Mouse (Mus musculus): ENCODE results near the gene Olfr907. TPM values are rescaled to one million over a fixed set of nuclear protein-coding genes. Genes with fewer than 3 reads are reported as not detected.

Olfr907 gene
- not detected for polyA plus RNA-seq (2014; fragmentation: Illumina TruSeq; extraction: RNeasy Lipid Tissue Mini Kit (QIAGEN cat#74804); ENCODE audit: low read depth, low replicate concordance)

DNA sequence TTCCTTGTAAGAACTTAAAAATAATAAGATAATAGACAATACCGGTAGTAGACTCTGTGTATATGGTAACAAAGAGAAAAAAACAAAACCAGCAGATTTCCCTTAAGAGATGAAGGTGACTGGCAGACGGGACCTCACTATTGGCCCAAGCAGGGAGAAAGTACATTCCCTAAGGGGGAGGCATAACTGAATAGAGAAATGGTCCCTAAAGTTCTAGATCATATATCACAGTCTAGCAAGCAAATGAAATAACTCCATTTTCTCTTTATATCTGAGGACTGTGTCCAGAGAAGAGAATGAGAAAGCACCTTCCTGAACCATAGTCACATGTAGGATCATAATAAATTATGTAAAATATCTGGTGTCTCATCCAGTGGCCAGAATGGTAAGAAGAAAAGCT lies at the start of gene Olfr907:
Olfr907 (plus strand) TSS at position 301 of the 400 bp plus-strand sequence.

DNA sequence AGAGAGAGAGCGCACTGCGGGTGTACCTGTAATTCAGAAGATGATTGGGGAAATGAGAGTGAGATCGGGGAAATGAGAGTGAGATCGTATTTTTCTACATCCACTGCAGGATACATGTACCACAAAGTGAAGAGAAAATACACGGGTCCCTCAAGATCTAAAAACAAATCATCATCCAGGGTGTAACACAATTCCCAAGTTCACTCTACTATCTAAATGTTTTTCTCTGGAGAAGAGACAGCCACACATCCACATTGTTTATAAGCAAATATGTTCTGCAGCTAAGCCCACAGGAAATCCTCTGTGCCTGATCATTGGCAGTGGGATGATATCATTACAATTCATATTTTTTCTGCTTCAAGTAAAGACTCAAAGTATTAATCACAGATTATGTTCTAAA lies 48.2 kb upstream of the Olfr907 start, which contains the start of gene Olfr902:
Olfr902 (plus strand) TSS at position 301 of the 400 bp plus-strand sequence.

DNA sequence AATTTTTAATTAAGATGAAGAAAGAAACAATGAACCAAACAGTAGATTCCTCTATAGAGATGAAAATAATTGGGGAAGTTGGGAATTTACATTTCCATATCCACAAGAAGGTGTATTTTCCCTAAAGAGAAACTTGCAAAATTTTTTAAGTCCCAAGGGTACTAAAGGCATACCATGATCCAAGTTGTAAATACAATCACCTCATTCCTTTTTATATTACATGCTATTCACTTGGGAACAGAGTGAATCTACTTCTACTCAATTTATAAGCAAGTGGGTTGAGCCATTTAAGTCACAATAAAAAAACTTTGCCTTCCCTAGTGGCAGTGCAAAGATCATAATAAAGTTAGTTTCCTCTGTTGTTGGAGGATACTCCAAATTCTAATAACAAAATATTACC lies 32.8 kb upstream of the Olfr907 start, which contains the start of gene Olfr904:
Olfr904 (plus strand) TSS at position 301 of the 400 bp plus-strand sequence.

DNA sequence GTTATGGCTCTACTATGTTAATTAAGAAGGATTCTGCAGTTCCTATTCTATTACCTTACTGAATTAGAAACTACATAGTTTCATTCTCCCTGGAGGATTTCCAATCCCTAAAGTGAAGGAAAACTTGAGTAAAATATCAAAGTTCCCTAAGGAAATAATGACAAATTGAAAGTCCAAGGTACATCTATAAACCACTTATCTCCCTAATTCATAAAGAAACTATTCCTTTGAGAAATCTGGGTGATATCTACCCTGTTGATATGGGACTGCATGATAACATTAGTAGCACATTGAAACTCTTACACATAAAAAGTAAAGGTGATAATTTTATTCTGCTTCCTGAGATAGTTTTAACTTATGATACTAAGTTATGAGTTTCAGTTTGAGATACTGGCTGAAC lies 24.8 kb upstream of the Olfr907 start, which contains the start of gene Olfr905:
Olfr905 (plus strand) TSS at position 301 of the 400 bp plus-strand sequence.

DNA sequence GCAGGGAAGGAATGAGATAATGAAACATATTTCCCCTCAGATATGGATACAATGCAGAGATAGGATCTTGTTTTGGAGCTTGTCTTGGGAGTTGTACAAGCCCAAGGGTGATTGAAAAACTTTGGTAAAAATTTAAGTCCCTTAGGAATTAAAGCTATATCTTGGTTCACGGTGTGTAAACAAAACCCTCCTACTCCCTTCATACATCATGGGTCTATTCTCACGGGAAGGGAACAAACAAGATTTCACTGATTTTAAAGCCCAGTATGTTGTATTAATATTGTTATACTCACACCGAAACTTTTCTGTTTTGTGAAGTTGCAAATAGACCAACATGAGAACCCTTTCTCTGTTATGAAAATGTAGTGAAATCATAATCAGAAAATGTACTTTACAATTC lies 8.8 kb upstream of the Olfr907 start, which contains the start of gene Olfr906:
Olfr906 (plus strand) TSS at position 301 of the 400 bp plus-strand sequence.

DNA sequence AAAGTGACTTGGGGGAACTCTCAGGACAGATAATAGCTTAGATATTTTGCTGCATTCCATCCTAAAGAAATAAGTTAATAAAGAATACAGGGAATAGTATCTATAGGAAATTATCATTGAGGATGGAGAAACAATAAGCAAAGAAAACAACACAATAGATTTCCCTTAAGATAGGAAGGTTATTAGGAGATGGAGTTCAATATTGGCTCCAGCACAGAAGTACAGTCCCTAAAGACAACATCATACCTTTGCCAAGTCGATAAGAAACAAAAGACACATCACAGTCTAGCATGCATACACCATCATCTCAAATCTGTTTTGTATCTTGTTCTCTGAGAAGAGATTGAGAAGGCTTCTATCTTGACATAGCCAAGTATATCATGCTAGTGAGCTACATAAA lies 25.7 kb downstream of the Olfr907 start, which contains the start of gene Olfr911-ps1:
Olfr911-ps1 (plus strand) TSS at position 301 of the 400 bp plus-strand sequence.

DNA sequence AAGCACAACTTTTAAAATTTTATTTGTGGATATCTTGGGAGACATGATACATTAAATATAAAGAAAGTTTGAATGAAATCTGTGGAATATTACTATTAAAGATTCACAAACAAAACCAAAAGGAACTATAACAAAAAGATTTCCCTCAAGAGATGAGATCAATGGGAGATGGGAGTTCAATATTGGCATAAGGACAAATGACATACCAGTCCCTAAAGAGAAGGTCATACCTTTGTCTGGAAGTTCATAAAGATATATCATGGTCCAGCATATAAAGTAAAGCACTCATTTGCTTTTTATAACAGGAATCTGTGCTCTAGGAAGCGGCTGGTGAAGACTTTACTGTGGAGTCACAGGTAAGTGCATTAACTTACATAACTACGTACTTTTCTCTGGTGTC lies 41.9 kb downstream of the Olfr907 start, which contains the start of gene Olfr910:
Olfr910 (plus strand) TSS at position 301 of the 400 bp plus-strand sequence.

Other genes with a start within 250 kb of the Olfr907 start
- gene Olfr143, start 243.0 kb upstream of the Olfr907 start, polyA plus RNA-seq (2014; fragmentation: Illumina TruSeq; extraction: RNeasy Lipid Tissue Mini Kit (QIAGEN cat#74804); ENCODE audit: low read depth, low replicate concordance): not detected
- not detected for gene Olfr895, start 227.9 kb upstream of the Olfr907 start, polyA plus RNA-seq (2014; fragmentation: Illumina TruSeq; extraction: RNeasy Lipid Tissue Mini Kit (QIAGEN cat#74804); ENCODE audit: low read depth, low replicate concordance)
- not detected for gene Olfr896-ps1, start 204.7 kb upstream of the Olfr907 start, polyA plus RNA-seq (2014; fragmentation: Illumina TruSeq; extraction: RNeasy Lipid Tissue Mini Kit (QIAGEN cat#74804); ENCODE audit: low read depth, low replicate concordance)
- gene Olfr25, start 166.7 kb upstream of the Olfr907 start, polyA plus RNA-seq (2014; fragmentation: Illumina TruSeq; extraction: RNeasy Lipid Tissue Mini Kit (QIAGEN cat#74804); ENCODE audit: low read depth, low replicate concordance): not detected
- gene Olfr898, start 147.4 kb upstream of the Olfr907 start, polyA plus RNA-seq (2014; fragmentation: Illumina TruSeq; extraction: RNeasy Lipid Tissue Mini Kit (QIAGEN cat#74804); ENCODE audit: low read depth, low replicate concordance): not detected
- gene Olfr250, start 128.9 kb upstream of the Olfr907 start, polyA plus RNA-seq (2014; fragmentation: Illumina TruSeq; extraction: RNeasy Lipid Tissue Mini Kit (QIAGEN cat#74804); ENCODE audit: low read depth, low replicate concordance): not detected
- not detected for gene Olfr251, start 118.7 kb upstream of the Olfr907 start, polyA plus RNA-seq (2014; fragmentation: Illumina TruSeq; extraction: RNeasy Lipid Tissue Mini Kit (QIAGEN cat#74804); ENCODE audit: low read depth, low replicate concordance)
- not detected for gene Olfr147, start 94.1 kb upstream of the Olfr907 start, polyA plus RNA-seq (2014; fragmentation: Illumina TruSeq; extraction: RNeasy Lipid Tissue Mini Kit (QIAGEN cat#74804); ENCODE audit: low read depth, low replicate concordance)
- not detected for gene Olfr901, start 66.3 kb upstream of the Olfr907 start, polyA plus RNA-seq (2014; fragmentation: Illumina TruSeq; extraction: RNeasy Lipid Tissue Mini Kit (QIAGEN cat#74804); ENCODE audit: low read depth, low replicate concordance)
- gene Olfr902, start 48.1 kb upstream of the Olfr907 start, polyA plus RNA-seq (2014; fragmentation: Illumina TruSeq; extraction: RNeasy Lipid Tissue Mini Kit (QIAGEN cat#74804); ENCODE audit: low read depth, low replicate concordance): not detected
- not detected for gene Olfr904, start 32.7 kb upstream of the Olfr907 start, polyA plus RNA-seq (2014; fragmentation: Illumina TruSeq; extraction: RNeasy Lipid Tissue Mini Kit (QIAGEN cat#74804); ENCODE audit: low read depth, low replicate concordance)
- gene Olfr905, start 24.7 kb upstream of the Olfr907 start, polyA plus RNA-seq (2014; fragmentation: Illumina TruSeq; extraction: RNeasy Lipid Tissue Mini Kit (QIAGEN cat#74804); ENCODE audit: low read depth, low replicate concordance): not detected
- not detected for gene Olfr906, start 8.7 kb upstream of the Olfr907 start, polyA plus RNA-seq (2014; fragmentation: Illumina TruSeq; extraction: RNeasy Lipid Tissue Mini Kit (QIAGEN cat#74804); ENCODE audit: low read depth, low replicate concordance)
- not detected for gene Olfr911-ps1, start 25.8 kb downstream of the Olfr907 start, polyA plus RNA-seq (2014; fragmentation: Illumina TruSeq; extraction: RNeasy Lipid Tissue Mini Kit (QIAGEN cat#74804); ENCODE audit: low read depth, low replicate concordance)
- not detected for gene Olfr910, start 42.0 kb downstream of the Olfr907 start, polyA plus RNA-seq (2014; fragmentation: Illumina TruSeq; extraction: RNeasy Lipid Tissue Mini Kit (QIAGEN cat#74804); ENCODE audit: low read depth, low replicate concordance)
- not detected for gene Olfr912, start 84.4 kb downstream of the Olfr907 start, polyA plus RNA-seq (2014; fragmentation: Illumina TruSeq; extraction: RNeasy Lipid Tissue Mini Kit (QIAGEN cat#74804); ENCODE audit: low read depth, low replicate concordance)
- not detected for gene Olfr913, start 97.0 kb downstream of the Olfr907 start, polyA plus RNA-seq (2014; fragmentation: Illumina TruSeq; extraction: RNeasy Lipid Tissue Mini Kit (QIAGEN cat#74804); ENCODE audit: low read depth, low replicate concordance)
- gene Olfr914, start 109.3 kb downstream of the Olfr907 start, polyA plus RNA-seq (2014; fragmentation: Illumina TruSeq; extraction: RNeasy Lipid Tissue Mini Kit (QIAGEN cat#74804); ENCODE audit: low read depth, low replicate concordance): not detected
- gene Olfr916, start 164.1 kb downstream of the Olfr907 start, polyA plus RNA-seq (2014; fragmentation: Illumina TruSeq; extraction: RNeasy Lipid Tissue Mini Kit (QIAGEN cat#74804); ENCODE audit: low read depth, low replicate concordance): not detected
- gene Olfr917, start 170.0 kb downstream of the Olfr907 start, polyA plus RNA-seq (2014; fragmentation: Illumina TruSeq; extraction: RNeasy Lipid Tissue Mini Kit (QIAGEN cat#74804); ENCODE audit: low read depth, low replicate concordance): not detected
- gene Olfr918, start 178.8 kb downstream of the Olfr907 start, polyA plus RNA-seq (2014; fragmentation: Illumina TruSeq; extraction: RNeasy Lipid Tissue Mini Kit (QIAGEN cat#74804); ENCODE audit: low read depth, low replicate concordance): not detected
- gene Olfr919, start 207.9 kb downstream of the Olfr907 start, polyA plus RNA-seq (2014; fragmentation: Illumina TruSeq; extraction: RNeasy Lipid Tissue Mini Kit (QIAGEN cat#74804); ENCODE audit: low read depth, low replicate concordance): not detected
- gene Vwa5a, start 222.5 kb downstream of the Olfr907 start, polyA plus RNA-seq (2014; fragmentation: Illumina TruSeq; extraction: RNeasy Lipid Tissue Mini Kit (QIAGEN cat#74804); ENCODE audit: low read depth, low replicate concordance): 28.2 TPM